Comparison of ENCODE assay signal across 8 mouse cellular contexts in the genomic region with DNA sequence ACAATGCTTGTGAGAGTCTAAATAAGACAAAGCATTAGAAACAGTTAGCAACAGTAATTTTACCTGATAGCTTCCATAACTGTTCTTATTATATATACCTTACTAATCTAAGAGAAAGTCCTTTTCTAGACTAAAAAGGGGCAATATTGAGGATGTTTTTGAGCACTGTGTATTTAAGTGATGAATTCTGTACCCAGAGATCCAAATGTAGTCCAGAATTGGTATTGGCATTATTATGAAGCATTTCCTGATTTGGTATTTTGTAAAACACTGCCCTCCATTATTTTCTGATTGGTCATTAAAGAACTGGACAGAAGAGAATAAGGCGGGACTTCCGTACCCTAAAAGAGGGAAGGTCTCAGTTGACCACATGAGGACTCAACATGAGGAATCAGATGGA. TPM values are rescaled to one million over a fixed set of nuclear protein-coding genes. Genes with fewer than 3 reads are reported as not detected.
DNase-seq lines count a peak whose midpoint lies in the region; ATAC-seq and TF ChIP-seq lines count a peak whose summit lies in the region.

A gene (plus strand): TSS at position 301 of the 400 bp plus-strand sequence.

- H3K9me3 ChIP-seq in embryonic facial prominence, embryonic 10.5 days: no peaks in the 10 kb centered on the region
- peaks cover 2% of the 10 kb centered on the region; the same call in 1 of the 2 replicates for H3K9me3 ChIP-seq in heart, embryonic 12.5 days (replicated peaks)
- H3K9me3 ChIP-seq in midbrain, embryonic 16.5 days (replicated peaks; ENCODE audit: control insufficient read depth, low read length, poor library complexity, severe bottlenecking): no peaks in the 10 kb centered on the region

- no peak for ATAC-seq in heart, embryonic 12.5 days (ENCODE audit: insufficient number of reproducible peaks, low FRiP score)
- no peak for ATAC-seq in midbrain, embryonic 16.5 days

- no peak within 1 kb of the TSS for H3K27ac ChIP-seq in embryonic facial prominence, embryonic 10.5 days (replicated peaks)
- no peak within 1 kb of the TSS for H3K27ac ChIP-seq in heart, embryonic 12.5 days (ENCODE audit: poor library complexity, severe bottlenecking)
- no peak within 1 kb of the TSS for H3K27ac ChIP-seq in midbrain, embryonic 16.5 days (ENCODE audit: low read length)

- 99% methylated on average over 2 of the region's 2 CpGs for WGBS in lung, adult 2 months
- WGBS in embryonic facial prominence, embryonic 10.5 days: 95% methylated on average over 2 of the region's 2 CpGs
- 94% methylated on average over 2 of the region's 2 CpGs for WGBS in heart, embryonic 12.5 days
- 97% methylated on average over 2 of the region's 2 CpGs for WGBS in midbrain, embryonic 16.5 days

- peaks cover 5% of the 10 kb centered on the region for H3K4me1 ChIP-seq in lung, adult 2 months (ENCODE audit: control insufficient read depth, insufficient read depth, low read length)
- peaks cover 25% of the 10 kb centered on the region for H3K4me1 ChIP-seq in embryonic facial prominence, embryonic 10.5 days
- H3K4me1 ChIP-seq in heart, embryonic 12.5 days (replicated peaks): peaks cover 17% of the 10 kb centered on the region
- H3K4me1 ChIP-seq in midbrain, embryonic 16.5 days (ENCODE audit: control insufficient read depth, insufficient read depth, low read length): peaks cover 16% of the 10 kb centered on the region

- no peak for TF ChIP-seq CTCF in lung, adult 2 months (IDR thresholded peaks at IDR 0.05; ENCODE audit: insufficient read depth, low read length)

- H3K9ac ChIP-seq in heart, embryonic 12.5 days: no peak within 1 kb of the TSS
- no peak within 1 kb of the TSS for H3K9ac ChIP-seq in midbrain, embryonic 16.5 days (ENCODE audit: low read depth, low read length)

- no peak within 1 kb of the TSS for H3K4me2 ChIP-seq in heart, embryonic 12.5 days
- no peak within 1 kb of the TSS for H3K4me2 ChIP-seq in midbrain, embryonic 16.5 days (ENCODE audit: low read length)

- no peaks in the 10 kb centered on the region for H3K27me3 ChIP-seq in embryonic facial prominence, embryonic 10.5 days (replicated peaks; ENCODE audit: low read depth, poor library complexity, severe bottlenecking)
- H3K27me3 ChIP-seq in heart, embryonic 12.5 days (replicated peaks): no peaks in the 10 kb centered on the region
- no peaks in the 10 kb centered on the region for H3K27me3 ChIP-seq in midbrain, embryonic 16.5 days (ENCODE audit: control insufficient read depth, insufficient read depth, low read depth, low read length)

- TF ChIP-seq POLR2A in lung, adult 2 months (IDR thresholded peaks at IDR 0.05; ENCODE audit: borderline replicate concordance, extremely low read depth, low read depth, low read length): no peak

- peaks cover 15% of the 10 kb centered on the region for H3K36me3 ChIP-seq in embryonic facial prominence, embryonic 10.5 days (replicated peaks)
- H3K36me3 ChIP-seq in heart, embryonic 12.5 days: peaks cover 1% of the 10 kb centered on the region
- H3K36me3 ChIP-seq in midbrain, embryonic 16.5 days (ENCODE audit: control insufficient read depth, insufficient read depth, low read length): no peaks in the 10 kb centered on the region

- H3K4me3 ChIP-seq in lung, adult 2 months (replicated peaks; ENCODE audit: extremely low read depth, low read depth, low read length): no peak within 1 kb of the TSS
- no peak within 1 kb of the TSS for H3K4me3 ChIP-seq in embryonic facial prominence, embryonic 10.5 days
- no peak within 1 kb of the TSS for H3K4me3 ChIP-seq in heart, embryonic 12.5 days
- no peak within 1 kb of the TSS for H3K4me3 ChIP-seq in midbrain, embryonic 16.5 days (ENCODE audit: low read depth, low read length)

- no peak for DNase-seq in lung, adult 2 months
- DNase-seq in lung, adult 18-20 months: no peak
- no peak for DNase-seq in embryonic facial prominence, embryonic 10.5 days (ENCODE audit: low spot score)
- no peak for DNase-seq in left cerebral cortex, adult 8-10 months (ENCODE audit: low spot score in 2 of 2)
- no peak for DNase-seq in ovary, postnatal 14 days (ENCODE audit: low spot score)
- DNase-seq in spleen, adult 18-20 months: no peak

RNA-seq across cellular contexts. Expression of the gene that starts here (rescaled TPM):
- 59.3 and 81.6 TPM in 2 replicates for polyA plus RNA-seq in lung, adult 2 months (2012; rRNA removed)
- polyA plus RNA-seq in embryonic facial prominence, embryonic 10.5 days (2016; fragmentation: Nextera tagmentation; extraction: Ambion mirVana): 120 and 121 TPM in 2 replicates
- 133 and 141 TPM in 2 replicates for polyA plus RNA-seq in heart, embryonic 12.5 days (2016; fragmentation: Nextera tagmentation; extraction: Ambion mirVana)
- 100 to 1,000 TPM; 125 to 136 (median 132) TPM for total RNA-seq in left cerebral cortex, adult 8-10 months (2022)
- 109 and 117 TPM in 2 replicates for polyA plus RNA-seq in midbrain, embryonic 16.5 days (2015; fragmentation: Nextera tagmentation; extraction: Ambion mirVana)
